Mouse (Mus musculus): Measurements from ENCODE around the gene Itm2c.

Itm2c gene

DNA sequence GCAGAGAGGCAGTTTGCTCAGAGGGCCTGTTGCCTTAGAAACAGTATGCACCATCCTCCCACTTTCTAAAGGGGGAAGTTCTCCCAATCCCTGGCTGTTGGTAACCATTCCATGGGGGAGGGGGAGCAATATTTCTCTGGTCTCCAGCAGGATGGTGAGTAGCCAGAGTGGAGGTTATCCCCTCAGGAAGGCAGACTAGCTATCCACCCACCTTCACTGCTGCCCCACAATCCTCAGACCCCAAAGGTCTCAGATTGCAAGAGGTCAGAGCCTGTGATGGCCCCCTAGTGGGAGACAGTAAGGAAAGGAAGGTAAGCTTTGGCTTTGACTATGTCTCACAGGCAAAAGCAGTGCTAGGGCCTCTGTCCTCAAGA, 5.3 kb downstream of the Itm2c start:
- DNase-seq = peak in 1 of 2 experiments; percentile 42

DNA sequence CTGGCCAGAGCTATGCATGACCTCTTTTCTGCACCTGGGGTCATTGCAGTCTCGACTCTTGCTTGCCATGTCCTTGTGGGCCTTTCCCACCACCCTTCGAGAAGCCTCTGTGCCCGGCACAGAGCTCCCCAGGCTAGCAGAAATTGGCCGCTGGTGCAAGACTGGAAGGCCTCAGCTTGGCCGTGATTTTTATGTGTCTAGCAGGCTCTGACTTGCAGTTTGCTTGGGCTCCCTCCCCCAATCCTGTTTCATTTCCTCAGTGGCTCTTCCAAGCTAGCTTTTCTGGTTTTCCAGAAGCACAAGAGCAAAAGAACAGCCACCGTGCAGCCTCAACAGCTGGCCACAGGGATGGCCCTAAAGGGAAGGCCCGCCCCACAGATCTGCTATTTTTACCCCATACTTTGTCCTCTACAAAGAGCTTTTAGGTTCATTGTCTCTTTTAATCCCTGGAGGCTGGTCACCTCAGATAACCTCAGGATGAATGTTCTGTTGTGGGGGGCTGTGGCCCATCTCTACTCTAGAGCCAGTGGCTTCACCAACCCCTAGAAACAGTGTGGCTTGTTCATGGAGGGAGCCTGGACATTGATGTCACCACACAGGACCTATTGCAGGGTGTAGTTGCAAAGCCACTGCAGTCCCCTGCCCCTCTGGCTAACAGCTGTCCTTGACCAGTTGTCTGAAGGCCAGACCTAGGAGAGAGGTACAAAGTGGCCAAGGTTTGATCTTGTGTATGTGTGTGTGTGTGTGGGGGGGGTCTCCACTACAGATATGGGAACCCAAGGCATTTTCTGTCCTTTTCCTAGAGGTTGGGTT, 6.6 kb downstream of the Itm2c start:
- peak in 1 of 2 experiments; percentile 28 for DNase-seq

DNA sequence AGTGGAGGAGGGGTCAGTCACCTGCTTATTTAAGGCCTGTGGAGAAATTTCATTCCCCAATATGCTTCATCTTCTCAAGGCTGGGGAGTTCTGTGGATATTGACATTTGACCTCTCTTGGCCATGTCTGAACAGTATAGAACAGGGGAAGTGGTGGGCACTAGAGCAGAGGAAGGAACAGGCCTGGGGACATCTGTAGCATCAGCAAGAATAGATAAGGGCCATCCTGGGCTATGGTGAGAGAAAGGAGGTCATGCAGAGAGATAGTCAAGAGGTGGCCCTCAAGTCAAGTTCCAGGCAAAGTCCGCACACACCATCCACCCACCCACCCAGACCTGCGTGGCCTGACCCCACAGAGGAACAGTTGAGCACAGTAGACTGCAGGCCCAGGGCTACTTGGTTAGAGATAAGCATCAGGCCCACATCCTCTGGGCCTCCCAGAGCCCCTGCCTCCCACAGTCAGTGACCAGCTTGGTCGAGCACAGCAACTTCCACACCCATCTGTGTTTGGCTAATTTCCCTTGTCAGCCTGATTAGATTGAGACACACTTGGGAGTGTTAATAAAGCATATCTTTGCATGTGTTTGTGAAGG, 7.5 kb downstream of the Itm2c start:
- DNase-seq = peak; percentile 48 to 53

DNA sequence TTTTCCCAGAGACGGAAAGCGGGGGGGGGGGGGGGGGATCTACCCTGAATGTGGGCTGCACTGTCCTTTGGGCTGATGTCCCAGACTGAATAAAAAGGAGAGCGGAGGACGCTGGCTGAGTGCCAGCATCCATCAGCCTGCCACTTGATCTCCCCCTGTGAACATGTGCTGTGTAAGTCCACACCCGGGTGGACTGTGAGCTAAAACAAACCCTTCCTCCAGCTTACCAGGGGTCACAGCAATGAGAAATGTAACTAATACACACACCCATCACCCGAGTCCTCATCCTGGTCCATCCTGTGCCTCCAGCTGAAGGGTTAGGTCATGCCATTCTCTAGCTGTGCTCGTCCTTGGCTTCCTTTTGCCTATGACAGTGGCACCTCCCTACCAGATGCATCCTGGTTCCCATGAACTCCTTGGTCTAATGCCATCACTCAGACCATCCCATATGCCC, 8.1 kb downstream of the Itm2c start:
- DNase-seq = peak; percentile 73 to 79

DNA sequence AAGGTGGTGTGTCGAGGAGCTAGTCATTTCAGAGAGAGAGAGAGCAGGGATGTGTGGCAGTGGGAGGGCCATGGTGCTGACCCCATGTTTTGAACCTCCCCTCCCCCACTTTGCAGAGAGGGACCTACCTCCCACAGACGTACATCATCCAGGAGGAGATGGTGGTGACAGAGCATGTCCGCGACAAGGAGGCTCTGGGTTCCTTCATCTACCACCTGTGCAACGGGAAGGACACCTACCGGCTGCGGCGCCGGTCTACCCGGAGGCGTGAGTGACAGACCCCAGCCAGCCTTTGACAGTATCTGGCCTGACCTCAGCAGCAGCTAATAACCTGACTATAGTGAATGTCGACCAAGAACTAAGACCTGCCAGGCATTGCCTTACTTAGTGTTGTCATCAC, 12.8 kb downstream of the Itm2c start:
- DNase-seq = no peak

DNA sequence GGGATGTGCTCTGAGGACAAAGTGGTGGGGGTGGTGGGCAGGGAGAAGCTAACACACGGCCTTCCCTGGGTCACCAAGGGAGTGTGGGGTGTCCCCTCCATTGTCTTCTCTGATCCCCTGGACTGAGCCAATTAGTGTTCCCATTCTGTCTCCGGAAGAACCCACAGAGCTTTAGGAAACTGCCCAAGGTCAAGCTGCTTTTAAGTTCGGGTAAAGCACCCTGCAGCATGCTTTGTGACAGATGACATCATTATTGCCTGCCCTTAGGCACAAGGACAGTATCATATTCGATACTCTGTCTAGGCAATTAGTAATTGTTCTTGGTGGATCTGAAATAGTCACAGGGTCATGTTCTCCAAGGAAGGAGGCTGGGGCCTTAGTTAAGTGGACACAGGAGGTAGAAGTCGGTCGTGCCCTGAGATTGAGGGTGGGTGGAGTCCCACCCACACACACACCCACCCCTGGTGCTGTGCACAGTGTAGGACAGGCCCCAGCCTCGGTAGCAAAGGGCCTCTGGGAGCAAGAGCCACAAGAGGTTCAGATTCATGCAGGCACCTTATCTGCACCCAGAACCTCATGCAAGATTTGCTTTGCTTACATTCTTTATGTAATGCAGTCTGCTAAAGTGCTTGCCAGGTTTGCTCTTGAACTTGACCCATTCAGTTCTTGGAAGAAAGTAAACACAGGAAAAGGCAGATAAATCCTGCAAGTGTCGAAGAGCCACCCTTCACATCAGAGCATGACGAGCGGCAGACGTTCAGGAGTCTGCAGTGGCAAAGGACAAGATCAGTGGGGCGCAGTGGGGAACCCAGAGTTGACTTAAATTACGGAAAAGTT, 14.9 kb downstream of the Itm2c start:
- DNase-seq = no peak

DNA sequence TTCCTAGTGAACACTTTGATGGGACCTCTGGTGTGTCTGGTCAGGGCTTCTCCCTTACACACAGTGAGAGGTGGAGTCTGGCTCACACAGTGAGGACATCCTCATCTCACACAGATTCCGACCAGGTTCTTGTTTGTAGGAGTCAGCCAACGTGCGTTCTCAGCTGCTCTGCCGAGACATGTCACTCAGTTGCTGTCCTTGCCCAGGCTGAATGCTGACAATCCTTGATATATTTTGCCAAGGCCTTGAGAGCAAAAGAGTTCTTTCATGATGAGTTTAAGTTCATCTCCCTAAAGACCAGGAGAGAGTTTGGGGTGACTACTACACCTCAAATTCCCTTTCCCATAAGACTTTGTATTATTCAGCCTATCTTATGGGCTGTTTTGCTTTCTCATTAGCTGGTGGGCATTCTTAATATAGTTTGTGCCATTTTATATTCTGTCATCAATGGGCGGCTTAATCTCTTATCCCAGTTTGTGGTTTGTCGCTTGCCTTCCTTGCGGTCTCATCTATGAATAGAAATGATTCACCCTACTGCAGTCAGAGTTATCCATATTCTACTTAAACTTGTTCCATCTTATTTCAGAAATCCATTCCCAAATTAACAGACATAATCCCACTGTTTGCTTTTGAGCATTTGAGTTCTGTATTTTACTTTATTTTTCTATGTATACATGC, 19.1 kb downstream of the Itm2c start:
- no peak for DNase-seq

DNA sequence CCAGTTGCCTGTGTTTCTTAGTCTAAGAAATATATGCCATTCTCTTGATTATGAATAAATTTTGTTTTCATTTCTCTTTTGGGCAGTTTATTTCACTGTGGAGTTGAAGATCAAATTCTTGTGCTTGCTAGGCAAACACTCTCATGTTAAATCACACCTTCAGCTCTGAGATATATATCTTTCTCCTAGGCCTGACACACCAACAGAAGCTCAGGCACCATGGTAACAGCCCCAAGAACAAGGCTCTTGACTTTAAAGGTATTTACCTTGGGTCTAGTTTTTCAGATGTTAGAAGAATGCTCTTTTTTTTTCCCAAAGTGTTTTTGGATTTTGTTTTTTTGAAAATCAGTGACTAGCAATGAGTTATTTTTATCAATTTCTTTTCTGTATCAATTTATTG, 21.8 kb downstream of the Itm2c start:
- no peak for DNase-seq

DNA sequence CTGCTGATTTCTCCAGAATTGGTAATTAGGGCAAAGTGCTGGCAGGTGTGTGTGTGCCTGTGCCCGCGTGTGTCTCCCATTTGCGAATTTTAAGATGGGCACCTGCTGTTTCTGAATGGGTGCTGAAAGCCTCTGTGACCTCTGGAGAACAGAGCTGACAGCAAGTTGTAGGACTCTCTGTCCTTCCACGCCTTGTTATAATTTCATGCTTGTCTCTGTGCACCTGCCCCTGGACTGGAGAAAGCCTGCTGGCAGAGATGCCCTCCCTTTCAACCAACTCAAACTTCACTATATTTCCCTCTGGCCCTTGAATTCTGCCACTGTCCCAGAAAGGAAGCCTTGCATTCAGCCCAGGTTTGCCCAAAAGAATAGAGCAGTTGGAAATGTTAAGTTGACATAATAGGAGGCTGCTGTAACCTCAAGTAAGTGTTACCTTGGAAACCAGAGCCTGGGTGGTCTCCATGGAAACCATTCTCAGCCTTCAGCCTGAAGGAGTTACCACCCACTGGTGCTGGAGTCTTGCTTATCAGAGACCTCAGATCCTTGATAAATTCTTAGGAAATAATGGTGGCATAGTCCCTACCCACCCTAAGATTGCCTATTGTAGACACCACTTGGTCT, 22.9 kb downstream of the Itm2c start:
- no peak for DNase-seq

DNA sequence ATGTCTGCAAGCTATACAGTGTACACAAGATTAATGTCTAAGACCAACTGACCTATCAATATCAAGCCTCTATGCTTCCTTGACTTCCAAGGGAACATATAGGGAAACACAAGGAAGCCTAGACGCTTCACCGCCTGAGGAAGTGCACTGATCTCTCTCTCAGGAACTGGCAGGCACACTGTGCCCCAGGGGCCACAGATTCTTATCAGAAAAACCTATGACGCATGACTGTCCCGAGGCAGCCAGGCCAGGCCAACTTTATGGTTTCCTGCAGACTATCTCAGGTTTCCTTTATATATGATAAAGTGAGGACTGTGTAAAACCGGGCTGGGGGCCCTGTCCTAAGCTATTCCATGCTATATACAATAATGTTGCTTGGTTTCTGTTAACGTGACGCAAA, 25.5 kb downstream of the Itm2c start:
- DNase-seq = no peak

DNA sequence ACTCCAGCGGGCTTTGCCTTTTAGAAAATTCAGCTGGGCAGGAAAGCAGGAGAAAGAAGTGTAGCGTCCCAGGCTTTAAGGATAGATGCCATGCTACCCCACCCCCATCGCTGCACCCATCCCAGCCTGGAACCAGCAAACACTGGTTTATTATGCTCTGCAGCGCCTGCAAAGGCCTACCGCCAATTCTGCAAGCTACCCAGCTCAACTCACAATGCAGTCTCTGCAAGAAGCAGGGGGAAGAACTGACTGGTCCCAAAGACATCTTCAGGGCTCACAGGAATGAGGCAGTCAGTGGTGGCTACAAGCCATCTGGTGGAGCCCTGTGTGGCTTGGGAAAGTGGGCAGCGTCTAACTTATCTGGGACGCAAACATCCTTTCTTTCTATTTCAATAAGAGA, 27.6 kb downstream of the Itm2c start:
- DNase-seq = peak in 1 of 2 experiments; percentile 49

DNA sequence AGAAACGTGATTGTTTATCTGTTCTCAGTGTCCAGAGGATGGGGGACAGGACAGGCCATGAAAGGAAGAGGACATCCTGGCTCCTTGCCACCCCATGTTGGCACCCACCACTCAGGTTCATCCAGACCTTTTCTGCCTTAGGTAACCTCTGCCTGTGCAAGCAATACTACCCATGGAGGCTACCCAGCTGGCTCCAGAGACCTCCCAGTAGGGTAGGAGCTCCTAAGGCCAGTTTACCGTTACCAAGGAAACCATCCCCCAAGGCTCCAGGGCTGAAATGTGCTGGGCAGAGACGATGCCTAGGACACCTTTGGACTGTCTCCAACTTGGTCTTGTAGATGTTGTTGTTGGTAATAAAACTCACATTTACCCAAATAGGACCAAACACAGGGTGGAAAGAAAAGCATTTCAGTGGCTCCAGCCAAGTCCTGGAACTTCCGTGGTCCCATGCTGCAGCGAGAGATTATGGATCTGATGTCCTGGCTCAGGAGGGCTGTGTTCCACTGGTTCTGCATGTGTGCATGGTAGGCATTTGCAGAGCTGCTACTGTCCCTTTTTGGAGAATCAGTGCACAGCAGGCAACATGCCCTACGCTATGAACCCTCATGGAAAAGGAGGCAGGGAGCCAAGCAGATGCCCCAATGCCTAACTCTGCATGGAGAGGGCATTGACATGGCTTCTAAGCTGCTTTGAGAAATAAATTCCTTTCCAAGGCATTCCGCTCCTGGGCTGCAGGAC, 28.2 kb downstream of the Itm2c start:
- peak in 1 of 2 experiments; percentile 25 for DNase-seq

DNA sequence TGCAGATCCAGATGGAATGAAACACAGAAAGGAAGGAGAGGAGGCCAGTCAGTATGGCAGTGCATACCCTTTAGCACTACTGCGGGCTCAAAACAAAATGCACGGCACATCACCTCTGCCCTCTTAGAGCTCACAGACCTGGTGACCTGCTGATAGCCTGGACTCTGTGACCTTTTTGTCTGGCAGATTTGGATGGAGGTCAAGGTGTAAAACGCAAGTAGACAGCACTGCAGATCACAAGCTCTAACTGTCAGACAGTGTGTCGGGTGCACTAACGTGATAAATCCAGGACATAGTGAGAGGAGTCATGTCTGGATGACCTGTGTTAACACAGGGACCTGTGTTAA, 28.8 kb downstream of the Itm2c start:
- DNase-seq = no peak

DNA sequence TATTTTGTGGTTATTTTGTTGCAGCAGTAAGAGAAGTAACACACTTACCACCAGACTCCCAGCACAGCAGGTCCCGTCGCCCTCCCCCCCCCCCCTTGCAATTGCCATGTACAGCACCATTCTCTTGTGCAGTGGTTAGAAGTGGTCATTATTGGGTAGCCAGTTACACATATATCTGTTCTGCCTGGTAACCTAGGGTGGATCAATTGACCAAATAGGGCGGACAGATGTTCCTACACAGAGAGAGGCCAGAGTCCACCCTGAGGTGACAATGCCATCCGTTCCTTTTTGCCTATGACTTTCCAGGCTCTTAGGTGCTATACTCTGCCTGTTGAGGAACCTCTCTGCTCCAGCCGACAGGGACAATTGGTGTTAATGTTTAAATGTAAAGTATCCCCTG, 31.1 kb downstream of the Itm2c start:
- no peak for DNase-seq

DNA sequence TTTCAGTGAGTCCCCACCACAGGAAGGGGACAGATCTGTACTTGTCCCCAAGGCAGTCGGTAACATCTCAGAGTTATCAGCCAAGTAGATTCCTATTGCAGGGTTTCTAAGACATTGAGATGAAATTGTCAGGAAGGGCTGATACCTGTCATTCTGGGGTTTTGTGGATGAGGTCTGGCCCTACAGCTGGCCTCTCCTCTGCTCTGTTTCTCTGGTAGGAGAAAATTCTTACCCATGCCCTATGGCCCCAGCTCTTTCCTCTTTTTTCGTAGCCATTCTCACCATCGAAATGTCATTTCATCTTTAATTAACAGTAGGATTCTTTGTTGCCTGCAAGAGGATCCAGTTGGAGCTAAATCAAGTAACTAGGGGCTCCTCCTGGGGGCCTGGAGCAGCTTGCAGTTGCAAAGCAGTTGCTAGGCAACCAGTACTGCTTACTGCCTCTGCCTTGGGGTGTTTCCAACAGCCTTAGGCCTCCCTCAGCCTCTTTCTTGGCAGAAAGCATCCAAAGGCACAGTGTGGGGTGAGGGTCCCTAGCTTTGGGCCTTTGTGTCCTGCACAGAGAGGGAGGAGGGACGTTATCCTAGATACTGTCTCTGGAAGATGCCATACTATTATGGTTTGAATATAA, 34.1 kb downstream of the Itm2c start, which contains the start of gene 4933407L21Rik:
4933407L21Rik (plus strand) TSS at position 427 of the 631 bp plus-strand sequence.
- DNase-seq = no peak

DNA sequence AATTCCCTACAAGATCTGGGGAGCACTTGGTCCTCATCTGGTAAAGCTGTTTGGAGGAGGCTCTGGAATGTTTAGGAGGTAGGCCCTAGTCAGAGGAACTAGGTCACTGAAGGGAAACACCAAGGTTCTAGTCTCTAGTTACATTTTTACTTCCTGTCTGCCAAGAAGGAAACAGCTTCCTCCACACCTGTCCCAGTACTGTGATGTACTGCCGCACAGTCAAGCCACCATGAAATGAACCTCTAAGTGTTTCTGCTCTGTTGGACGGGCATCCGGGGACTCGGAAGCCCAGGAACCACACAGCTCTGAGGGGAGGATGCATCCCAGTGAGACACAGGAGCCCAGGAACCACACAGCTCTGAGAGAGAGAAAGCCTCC, 34.6 kb downstream of the Itm2c start:
- DNase-seq = no peak

DNA sequence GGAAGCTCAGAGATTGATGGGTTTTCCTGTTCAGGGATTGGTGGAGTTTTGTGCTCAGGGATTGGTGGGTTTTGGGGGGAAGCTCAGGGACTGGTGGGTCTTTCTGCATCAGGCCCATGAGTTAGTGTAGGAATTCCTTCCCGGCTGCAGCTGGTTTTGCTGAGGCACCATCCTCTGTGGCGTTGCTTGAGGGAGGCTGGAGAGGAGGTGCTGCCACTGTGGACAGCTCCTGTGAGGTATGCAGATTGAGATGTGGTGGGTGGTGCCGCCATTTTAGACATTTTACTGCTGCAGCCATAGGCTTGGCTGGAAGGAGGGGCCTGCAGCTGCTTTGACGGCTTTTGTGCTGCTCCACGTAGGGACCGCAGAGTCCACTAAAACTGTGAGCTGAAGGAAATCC, 35.3 kb downstream of the Itm2c start:
- no peak for DNase-seq

DNA sequence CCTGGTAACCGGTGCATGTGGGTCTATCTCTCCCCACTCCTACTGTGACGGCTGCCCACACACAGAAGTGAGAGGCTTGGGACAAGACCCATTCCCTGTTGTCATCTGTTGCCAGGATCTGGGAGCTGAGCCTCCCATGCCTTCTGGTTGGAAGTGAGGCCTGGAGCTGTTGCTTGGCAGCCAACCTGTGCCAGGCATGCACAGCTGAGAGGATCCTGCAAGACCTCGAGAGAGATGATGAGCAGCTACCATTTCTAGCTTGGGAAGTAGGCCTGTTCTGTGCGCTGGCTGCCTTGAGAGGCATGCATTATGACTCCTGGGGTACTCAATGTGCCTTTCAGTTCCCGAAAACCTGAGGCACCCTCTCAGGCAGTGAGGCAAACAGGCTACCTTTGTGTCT, 37.1 kb downstream of the Itm2c start:
- DNase-seq = no peak

DNA sequence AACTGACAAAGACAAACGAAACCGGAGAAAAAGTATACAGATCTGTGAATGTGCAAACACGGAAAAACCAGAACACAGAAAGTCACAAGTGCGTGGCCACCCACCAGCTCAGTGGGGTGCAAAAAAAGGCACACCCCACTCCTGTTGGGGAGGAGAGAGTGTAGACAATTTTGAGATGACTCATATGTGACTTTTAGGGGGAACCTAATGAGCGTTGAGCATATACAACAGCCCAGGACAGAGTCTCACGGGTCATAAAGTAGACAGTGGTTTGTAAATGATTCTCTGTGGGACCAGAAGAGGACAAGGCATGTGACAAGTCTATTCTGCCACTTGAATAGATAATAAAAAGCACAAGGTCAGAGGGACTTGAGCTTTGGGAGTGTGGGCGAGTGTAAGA, 39.1 kb downstream of the Itm2c start:
- no peak for DNase-seq

DNA sequence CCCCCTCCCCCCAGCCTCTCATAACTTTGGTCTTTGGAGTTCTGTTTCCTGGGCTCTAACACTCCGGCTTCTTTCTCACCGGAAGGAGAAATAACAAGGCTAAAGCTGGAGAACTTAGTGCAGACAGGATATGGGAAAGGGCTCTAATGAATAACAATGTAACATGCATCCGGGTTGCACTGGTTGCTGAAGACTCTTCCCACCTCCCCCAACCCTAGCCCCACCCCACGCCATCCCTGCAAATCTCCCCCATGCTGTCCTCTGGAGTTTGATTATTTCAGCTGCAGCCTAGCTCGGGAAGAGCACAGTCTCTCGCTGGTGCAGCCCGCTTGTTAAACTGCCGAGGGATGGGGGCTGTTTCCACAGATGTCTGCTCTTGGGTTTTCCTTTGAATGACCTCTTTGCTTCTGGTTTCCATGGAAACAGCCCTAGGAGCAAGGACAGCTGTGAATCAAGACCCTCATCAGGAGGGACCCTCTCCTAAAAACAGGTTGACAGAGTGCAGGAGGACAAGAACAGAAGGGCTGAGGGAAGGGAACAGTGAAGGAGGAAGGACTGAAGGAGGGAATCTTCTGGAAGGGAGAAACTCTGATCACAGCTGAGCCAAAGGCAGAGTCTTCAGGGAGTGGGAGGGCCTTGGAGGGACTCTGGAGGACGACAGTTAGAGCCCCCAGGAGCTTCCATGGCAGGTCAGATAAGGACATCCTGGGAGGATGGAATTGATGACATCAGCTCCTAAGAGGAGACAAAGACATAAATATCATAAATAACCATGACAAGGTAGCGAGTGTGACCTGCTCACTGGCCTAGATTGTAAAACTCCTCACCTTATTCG, 39.8 kb downstream of the Itm2c start:
- no peak for DNase-seq

DNA sequence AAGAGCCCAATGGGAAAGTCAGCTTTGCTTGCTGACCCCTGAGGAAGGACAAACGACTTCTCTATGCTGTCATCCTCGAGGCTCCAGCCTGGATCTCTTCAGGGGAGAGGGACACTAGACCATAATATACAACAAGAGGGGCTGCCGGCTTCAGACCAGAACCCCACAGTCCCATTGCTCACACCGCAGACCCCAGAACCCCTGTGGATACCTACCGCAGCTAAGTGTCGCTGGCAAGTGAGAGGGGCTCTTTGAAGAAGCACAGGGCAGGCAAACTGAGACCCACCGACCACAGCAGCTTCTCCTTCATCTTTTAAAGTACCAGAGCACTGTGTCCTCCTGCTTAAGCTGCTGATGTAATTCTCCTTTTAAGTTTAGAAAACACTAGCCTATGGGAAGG, 40.5 kb downstream of the Itm2c start:
- DNase-seq = no peak

Data from cerebellum, postnatal 25 days (tissue).